In genomic region chr12:99308541-99309089, GRCm38 (mm10) we compare ENCODE assay signal across 13 mouse cellular contexts.
A peak's percentile ranks its signal among the peaks of the same experiment; 100 is the strongest.
DNase-seq lines count a peak whose midpoint lies in the region; ATAC-seq and TF ChIP-seq lines count a peak whose summit lies in the region.
"Had no signal": no experiment of that assay in that cellular context is flagged by ENCODE, and none has a peak within 500 bp of the region (broad histone marks: within the 10 kb centered on the region; RNA-seq: fewer than 3 reads in every experiment).

No protein-coding gene starts in this region.

- 64% methylated on average over 11 of the region's 11 CpGs for WGBS in hindbrain, embryonic 13.5 days
- 56% methylated on average over 11 of the region's 11 CpGs for WGBS in hindbrain, embryonic 16.5 days
- 18% methylated on average over 11 of the region's 11 CpGs for WGBS in embryonic facial prominence, embryonic 15.5 days
- WGBS in limb, embryonic 12.5 days, result 39% methylated on average over 11 of the region's 11 CpGs

- DNase-seq in brain, embryonic 14.5 days (ENCODE audit: low read depth), result peak; percentile 52
- no peak for DNase-seq in thymus, postnatal 4 days
- DNase-seq in left cerebral cortex, adult 8-10 months (ENCODE audit: low spot score in 2 of 2), result no peak
- DNase-seq: cerebellum, postnatal 25 days; heart, adult 11 months; heart, postnatal 10 days; kidney, postnatal 4 days had no signal

- peak overlapping the region; percentile 68 for H3K27ac ChIP-seq in hindbrain, embryonic 13.5 days
- H3K27ac ChIP-seq in hindbrain, embryonic 16.5 days (ENCODE audit: low read depth, low read length), result no peak overlapping the region
- peak overlapping the region; percentile 65; the same call in 1 of the 2 replicates for H3K27ac ChIP-seq in embryonic facial prominence, embryonic 15.5 days (replicated peaks)
- peak overlapping the region; percentile 73 for H3K27ac ChIP-seq in limb, embryonic 12.5 days
- H3K27ac ChIP-seq: liver, embryonic 14.5 days had no signal

- no peak for TF ChIP-seq POLR2A in brain, embryonic 14.5 days (IDR thresholded peaks at IDR 0.05; ENCODE audit: borderline replicate concordance, extremely low read depth, insufficient read depth, insufficient read length, poor library complexity, severe bottlenecking)

- no peaks in the 10 kb centered on the region for H3K36me3 ChIP-seq in hindbrain, embryonic 13.5 days
- no peaks in the 10 kb centered on the region for H3K36me3 ChIP-seq in hindbrain, embryonic 16.5 days (ENCODE audit: control insufficient read depth, insufficient read depth, low read length)
- no peaks in the 10 kb centered on the region for H3K36me3 ChIP-seq in embryonic facial prominence, embryonic 15.5 days
- H3K36me3 ChIP-seq in limb, embryonic 12.5 days, result no peaks in the 10 kb centered on the region

- no peak overlapping the region for H3K4me2 ChIP-seq in hindbrain, embryonic 13.5 days
- H3K4me2 ChIP-seq in hindbrain, embryonic 16.5 days (ENCODE audit: low read length), result no peak overlapping the region
- H3K4me2 ChIP-seq in embryonic facial prominence, embryonic 15.5 days (replicated peaks), result peak overlapping the region; percentile 4; the same call in 1 of the 2 replicates
- H3K4me2 ChIP-seq in limb, embryonic 12.5 days, result no peak overlapping the region

- 0 out of 2 replicates have a peak overlapping the region, but pooled peaks have one; percentile 31 for H3K9ac ChIP-seq in hindbrain, embryonic 13.5 days
- no peak overlapping the region; the same call in 1 of the 2 replicates for H3K9ac ChIP-seq in hindbrain, embryonic 16.5 days (ENCODE audit: low read depth, low read length)
- H3K9ac ChIP-seq in embryonic facial prominence, embryonic 15.5 days, result no peak overlapping the region
- H3K9ac ChIP-seq in limb, embryonic 12.5 days (replicated peaks), result 0 out of 2 replicates have a peak overlapping the region, but pooled peaks have one; percentile 1
- H3K9ac ChIP-seq: liver, embryonic 14.5 days had no signal

- no peaks in the 10 kb centered on the region for H3K27me3 ChIP-seq in hindbrain, embryonic 13.5 days
- H3K27me3 ChIP-seq in hindbrain, embryonic 16.5 days (replicated peaks; ENCODE audit: control insufficient read depth, insufficient read depth, low read length), result no peaks in the 10 kb centered on the region
- no peaks in the 10 kb centered on the region for H3K27me3 ChIP-seq in embryonic facial prominence, embryonic 15.5 days
- no peaks in the 10 kb centered on the region for H3K27me3 ChIP-seq in limb, embryonic 12.5 days

- no peak overlapping the region for H3K4me3 ChIP-seq in hindbrain, embryonic 13.5 days
- no peak overlapping the region for H3K4me3 ChIP-seq in hindbrain, embryonic 16.5 days (ENCODE audit: low read length)
- H3K4me3 ChIP-seq in embryonic facial prominence, embryonic 15.5 days (replicated peaks), result no peak overlapping the region
- H3K4me3 ChIP-seq in limb, embryonic 12.5 days (replicated peaks), result no peak overlapping the region

- no peak for TF ChIP-seq CTCF in brain, embryonic 14.5 days (IDR thresholded peaks at IDR 0.05; ENCODE audit: borderline replicate concordance, extremely low read depth, insufficient read depth, insufficient read length)

- no peak for ATAC-seq in hindbrain, embryonic 13.5 days (ENCODE audit: low FRiP score)
- no peak for ATAC-seq in hindbrain, embryonic 16.5 days
- ATAC-seq in embryonic facial prominence, embryonic 15.5 days (ENCODE audit: insufficient number of reproducible peaks, low FRiP score, low TSS enrichment, low read depth), result peak; percentile 65; the same call in 1 of the 2 replicates
- ATAC-seq in limb, embryonic 12.5 days (ENCODE audit: insufficient number of reproducible peaks, insufficient read depth, low FRiP score, low TSS enrichment, low read depth), result no peak
- ATAC-seq: intestine, postnatal 0 days had no signal

- H3K4me1 ChIP-seq in hindbrain, embryonic 13.5 days (replicated peaks), result peaks cover 68% of the 10 kb centered on the region
- H3K4me1 ChIP-seq in hindbrain, embryonic 16.5 days (ENCODE audit: control insufficient read depth, insufficient read depth, low read depth, low read length), result peaks cover 37% of the 10 kb centered on the region
- peaks cover 64% of the 10 kb centered on the region for H3K4me1 ChIP-seq in embryonic facial prominence, embryonic 15.5 days
- H3K4me1 ChIP-seq in limb, embryonic 12.5 days (replicated peaks), result peaks cover 72% of the 10 kb centered on the region

- H3K9me3 ChIP-seq in hindbrain, embryonic 13.5 days, result no peaks in the 10 kb centered on the region
- H3K9me3 ChIP-seq in hindbrain, embryonic 16.5 days (ENCODE audit: control insufficient read depth, low read length), result no peaks in the 10 kb centered on the region
- H3K9me3 ChIP-seq in embryonic facial prominence, embryonic 15.5 days (replicated peaks), result no peaks in the 10 kb centered on the region
- no peaks in the 10 kb centered on the region for H3K9me3 ChIP-seq in limb, embryonic 12.5 days

Comparison
In these comparisons a context has a peak if more than half of its experiments do, and no peak if none do; other contexts are left out.
1. H3K9ac ChIP-seq: peak in hindbrain, embryonic 13.5 days (single experiment) and limb, embryonic 12.5 days (single experiment); none in hindbrain, embryonic 16.5 days (single experiment) and embryonic facial prominence, embryonic 15.5 days (single experiment).